Mouse (Mus musculus): ENCODE measurements around the gene Uhmk1. TPM values are rescaled to one million over a fixed set of nuclear protein-coding genes. Genes with fewer than 3 reads are reported as not detected.

Uhmk1 gene
- polyA plus RNA-seq, 1 experiment: 18.3 TPM

- WGBS: 72% methylated on average over 9 of the region's 9 CpGs
- no peak for DNase-seq
Observed at GRCm38 (mm10) chr1:170147651-170148448, 67.3 kb downstream of the Uhmk1 start.

GRCm38 (mm10) chr1:170145606-170146005, 69.6 kb downstream of the Uhmk1 start:
- no peak for DNase-seq
- 80% methylated on average over 4 of the region's 4 CpGs for WGBS
- TF ChIP-seq CTCF (IDR thresholded peaks at IDR 0.05; ENCODE audit: insufficient read depth, low read length) (no peak), POLR2A (IDR thresholded peaks at IDR 0.05; ENCODE audit: borderline replicate concordance, extremely low read depth, low read depth, low read length) (no peak)
- Histone ChIP-seq H3K4me3 (replicated peaks; ENCODE audit: extremely low read depth, low read depth, low read length) (no peak overlapping the region), H3K4me1 (ENCODE audit: control insufficient read depth, insufficient read depth, low read length) (peaks cover 6% of the 10 kb centered on the region)

More at GRCm38 (mm10) chr1:170147651-170148448, 67.3 kb downstream of the Uhmk1 start:
- Histone ChIP-seq H3K4me1 (ENCODE audit: control insufficient read depth, insufficient read depth, low read length) (peaks cover 6% of the 10 kb centered on the region), H3K4me3 (replicated peaks; ENCODE audit: extremely low read depth, low read depth, low read length) (no peak overlapping the region)
- TF ChIP-seq CTCF (IDR thresholded peaks at IDR 0.05; ENCODE audit: insufficient read depth, low read length): no peak
- TF ChIP-seq POLR2A (IDR thresholded peaks at IDR 0.05; ENCODE audit: borderline replicate concordance, extremely low read depth, low read depth, low read length): no peak

Other genes with a start within 250 kb of the Uhmk1 start
- gene Hsd17b7, start 246.2 kb downstream of the Uhmk1 start, polyA plus RNA-seq (2012; rRNA removed): 5.0 and 8.8 TPM in 2 replicates
- gene Ddr2, start 104.6 kb downstream of the Uhmk1 start, polyA plus RNA-seq (2012; rRNA removed): 31.3 and 42.6 TPM in 2 replicates
- gene Uap1, start 40.4 kb downstream of the Uhmk1 start, polyA plus RNA-seq (2012; rRNA removed): 17.2 and 19.4 TPM in 2 replicates
- 0.23 TPM in 1 of 2 replicates, not detected in the other for gene Sh2d1b2, start 17.4 kb upstream of the Uhmk1 start, polyA plus RNA-seq (2012; rRNA removed)
- gene Sh2d1b1, start 61.9 kb upstream of the Uhmk1 start, polyA plus RNA-seq (2012; rRNA removed): 3.6 and 3.9 TPM in 2 replicates
- gene Gm7694, start 90.9 kb upstream of the Uhmk1 start, polyA plus RNA-seq (2012; rRNA removed): 7.6 and 7.8 TPM in 2 replicates
- not detected in 2 replicates for gene Spata46, start 93.4 kb upstream of the Uhmk1 start, polyA plus RNA-seq (2012; rRNA removed)

All from lung, adult 2 months (tissue).